ENCODE assay signal across 8 mouse cellular contexts in genomic region chr2:32587731-32588321, GRCm38 (mm10). TPM values are rescaled to one million over a fixed set of nuclear protein-coding genes. Genes with fewer than 3 reads are reported as not detected.
A peak's percentile ranks its signal among the peaks of the same experiment; 100 is the strongest.
DNase-seq lines count a peak whose midpoint lies in the region; ATAC-seq and TF ChIP-seq lines count a peak whose summit lies in the region.

No protein-coding gene starts in this region.

- H3K27me3 ChIP-seq in embryonic facial prominence, embryonic 15.5 days = peaks cover 4% of the 10 kb centered on the region; the same call in 1 of the 2 replicates
- H3K27me3 ChIP-seq in limb, embryonic 13.5 days = peaks cover 5% of the 10 kb centered on the region
- no peaks in the 10 kb centered on the region for H3K27me3 ChIP-seq in midbrain, postnatal 0 days (ENCODE audit: insufficient read depth, low read length)

- 25% methylated on average over 9 of the region's 9 CpGs for WGBS in embryonic facial prominence, embryonic 15.5 days
- WGBS in limb, embryonic 13.5 days = 17% methylated on average over 9 of the region's 9 CpGs
- whole genome bisulfite sequencing in midbrain, postnatal 0 days = 54% methylated on average over 9 of the region's 9 CpGs

- H3K4me2 ChIP-seq in embryonic facial prominence, embryonic 15.5 days (replicated peaks) = peak overlapping the region; percentile 76
- peak overlapping the region; percentile 81 for H3K4me2 ChIP-seq in limb, embryonic 13.5 days (replicated peaks)
- H3K4me2 ChIP-seq in midbrain, postnatal 0 days (ENCODE audit: low read depth, low read length, poor library complexity, severe bottlenecking) = peak overlapping the region; percentile 54

- H3K9me3 ChIP-seq in embryonic facial prominence, embryonic 15.5 days (replicated peaks) = no peaks in the 10 kb centered on the region
- no peaks in the 10 kb centered on the region for H3K9me3 ChIP-seq in limb, embryonic 13.5 days
- no peaks in the 10 kb centered on the region for H3K9me3 ChIP-seq in midbrain, postnatal 0 days (ENCODE audit: low read length)

- no peak for TF ChIP-seq CTCF in midbrain, postnatal 0 days (IDR thresholded peaks at IDR 0.05)

- no peak for ATAC-seq in embryonic facial prominence, embryonic 15.5 days (ENCODE audit: insufficient number of reproducible peaks, low FRiP score, low TSS enrichment, low read depth)
- no peak for ATAC-seq in limb, embryonic 13.5 days (ENCODE audit: low FRiP score, low read depth)
- ATAC-seq in midbrain, postnatal 0 days (ENCODE audit: low FRiP score) = no peak

- peak; percentile 56 for DNase-seq in gastrocnemius, adult 18-20 months (ENCODE audit: low spot score)
- no peak for DNase-seq in gastrocnemius, postnatal 36 days
- peak; percentile 67 to 74 for DNase-seq in heart, postnatal 10 days
- no peak for DNase-seq in midbrain, postnatal 0 days (ENCODE audit: low spot score)
- no peak for DNase-seq in ovary, postnatal 10 days (ENCODE audit: low spot score)
- DNase-seq in left cerebral cortex, adult 11 months (ENCODE audit: low spot score) = no peak

- intact Hi-C loops in gastrocnemius, postnatal 36 days (cut with DNase I) = no loop called here
- intact Hi-C loops in heart, postnatal 10 days (cut with DNase I) = loop anchor here (1.0 kb wide), 1 partner anchor 14 kb away; no protein-coding TSS in a partner anchor

- H3K9ac ChIP-seq in embryonic facial prominence, embryonic 15.5 days = peak overlapping the region; percentile 68
- H3K9ac ChIP-seq in limb, embryonic 13.5 days = peak overlapping the region; percentile 72
- peak overlapping the region; percentile 64; the same call in 1 of the 2 replicates for H3K9ac ChIP-seq in midbrain, postnatal 0 days (replicated peaks; ENCODE audit: low read length, poor library complexity, severe bottlenecking)

- H3K27ac ChIP-seq in embryonic facial prominence, embryonic 15.5 days (replicated peaks) = peak overlapping the region; percentile 65
- no peak overlapping the region for H3K27ac ChIP-seq in limb, embryonic 13.5 days
- H3K27ac ChIP-seq in midbrain, postnatal 0 days (ENCODE audit: low read depth, low read length) = no peak overlapping the region

- peaks cover 40% of the 10 kb centered on the region for H3K4me1 ChIP-seq in embryonic facial prominence, embryonic 15.5 days
- H3K4me1 ChIP-seq in limb, embryonic 13.5 days = peaks cover 40% of the 10 kb centered on the region
- H3K4me1 ChIP-seq in midbrain, postnatal 0 days (ENCODE audit: insufficient read depth, low read length) = peaks cover 16% of the 10 kb centered on the region

- 0 out of 2 replicates have a peak, but pooled peaks cover 7% of the 10 kb centered on the region for H3K36me3 ChIP-seq in embryonic facial prominence, embryonic 15.5 days
- H3K36me3 ChIP-seq in limb, embryonic 13.5 days = peaks cover 13% of the 10 kb centered on the region; the same call in 1 of the 2 replicates
- H3K36me3 ChIP-seq in midbrain, postnatal 0 days (ENCODE audit: insufficient read depth, low read length) = peaks cover 11% of the 10 kb centered on the region; the same call in 1 of the 2 replicates

- peak overlapping the region; percentile 64 for H3K4me3 ChIP-seq in embryonic facial prominence, embryonic 15.5 days (replicated peaks)
- peak overlapping the region; percentile 62 for H3K4me3 ChIP-seq in limb, embryonic 13.5 days
- peak overlapping the region; percentile 61 for H3K4me3 ChIP-seq in midbrain, postnatal 0 days (ENCODE audit: low read depth, low read length)

RNA-seq across cellular contexts. Expression of gene St6galnac4, which starts 0.9 kb away (rescaled TPM):
- total RNA-seq in gastrocnemius, adult 18-20 months (2021) = 10 to 100 TPM; 13.5 to 19.8 TPM
- total RNA-seq in gastrocnemius, postnatal 36 days (2021) = 10 to 100 TPM; 14.1 to 21.7 TPM
- 34.8 and 36.5 TPM in 2 replicates for polyA plus RNA-seq in embryonic facial prominence, embryonic 15.5 days (2015; fragmentation: Nextera tagmentation; extraction: Ambion mirVana)
- 10 to 100 TPM; 29.3 to 31.8 TPM for total RNA-seq in heart, postnatal 10 days (2021)
- polyA plus RNA-seq in limb, embryonic 13.5 days (2015; fragmentation: Nextera tagmentation; extraction: Ambion mirVana) = 37.2 and 39.5 TPM in 2 replicates
- total RNA-seq in midbrain, postnatal 0 days (2014; rRNA removed) = 50.9 and 51.1 TPM in 2 replicates
- 38.0 and 38.6 TPM in 2 replicates for polyA plus RNA-seq in midbrain, postnatal 0 days (2015; fragmentation: Nextera tagmentation; extraction: Ambion mirVana)

RNA-seq across cellular contexts. Expression of gene St6galnac6, which starts 11.7 kb away (rescaled TPM):
- total RNA-seq in gastrocnemius, adult 18-20 months (2021) = 10 to 100 TPM; 47.0 to 52.2 TPM
- total RNA-seq in gastrocnemius, postnatal 36 days (2021) = 10 to 100 TPM; 34.9 to 46.5 TPM
- polyA plus RNA-seq in embryonic facial prominence, embryonic 15.5 days (2015; fragmentation: Nextera tagmentation; extraction: Ambion mirVana) = 26.9 and 27.7 TPM in 2 replicates
- total RNA-seq in heart, postnatal 10 days (2021) = 100 to 1,000 TPM in 1 of 2 experiments, 10 to 100 TPM in 1; 87.9 to 103 TPM
- 29.5 and 29.7 TPM in 2 replicates for polyA plus RNA-seq in limb, embryonic 13.5 days (2015; fragmentation: Nextera tagmentation; extraction: Ambion mirVana)
- 113 and 166 TPM in 2 replicates for total RNA-seq in midbrain, postnatal 0 days (2014; rRNA removed)
- 42.1 and 45.2 TPM in 2 replicates for polyA plus RNA-seq in midbrain, postnatal 0 days (2015; fragmentation: Nextera tagmentation; extraction: Ambion mirVana)

RNA-seq across cellular contexts. Expression of gene 9430097D07Rik, which starts 12.3 kb away (rescaled TPM):
- not detected for total RNA-seq in gastrocnemius, adult 18-20 months (2021)
- not detected for total RNA-seq in gastrocnemius, postnatal 36 days (2021)
- 0.11 and 0.12 TPM in 2 replicates for polyA plus RNA-seq in embryonic facial prominence, embryonic 15.5 days (2015; fragmentation: Nextera tagmentation; extraction: Ambion mirVana)
- not detected for total RNA-seq in heart, postnatal 10 days (2021)
- 0.19 and 0.23 TPM in 2 replicates for polyA plus RNA-seq in limb, embryonic 13.5 days (2015; fragmentation: Nextera tagmentation; extraction: Ambion mirVana)
- total RNA-seq in midbrain, postnatal 0 days (2014; rRNA removed) = 0.16 and 0.33 TPM in 2 replicates
- polyA plus RNA-seq in midbrain, postnatal 0 days (2015; fragmentation: Nextera tagmentation; extraction: Ambion mirVana) = 0.69 and 0.82 TPM in 2 replicates

RNA-seq across cellular contexts. Expression of gene Pip5kl1, which starts 13.2 kb away (rescaled TPM):
- not detected for total RNA-seq in gastrocnemius, adult 18-20 months (2021)
- total RNA-seq in gastrocnemius, postnatal 36 days (2021) = not detected
- 0.53 and 0.94 TPM in 2 replicates for polyA plus RNA-seq in embryonic facial prominence, embryonic 15.5 days (2015; fragmentation: Nextera tagmentation; extraction: Ambion mirVana)
- total RNA-seq in heart, postnatal 10 days (2021) = not detected
- polyA plus RNA-seq in limb, embryonic 13.5 days (2015; fragmentation: Nextera tagmentation; extraction: Ambion mirVana) = 1.8 and 2.5 TPM in 2 replicates
- total RNA-seq in midbrain, postnatal 0 days (2014; rRNA removed) = 19.3 and 20.0 TPM in 2 replicates
- 16.5 and 26.5 TPM in 2 replicates for polyA plus RNA-seq in midbrain, postnatal 0 days (2015; fragmentation: Nextera tagmentation; extraction: Ambion mirVana)

RNA-seq across cellular contexts. Expression of gene Dpm2, which starts 17.2 kb away (rescaled TPM):
- 10 to 100 TPM; 11.7 to 12.6 TPM for total RNA-seq in gastrocnemius, adult 18-20 months (2021)
- total RNA-seq in gastrocnemius, postnatal 36 days (2021) = 10 to 100 TPM; 10.3 to 11.0 TPM
- polyA plus RNA-seq in embryonic facial prominence, embryonic 15.5 days (2015; fragmentation: Nextera tagmentation; extraction: Ambion mirVana) = 113 and 119 TPM in 2 replicates
- 10 to 100 TPM; 31.2 to 32.6 TPM for total RNA-seq in heart, postnatal 10 days (2021)
- polyA plus RNA-seq in limb, embryonic 13.5 days (2015; fragmentation: Nextera tagmentation; extraction: Ambion mirVana) = 111 and 118 TPM in 2 replicates
- 70.0 and 73.3 TPM in 2 replicates for total RNA-seq in midbrain, postnatal 0 days (2014; rRNA removed)
- 135 and 143 TPM in 2 replicates for polyA plus RNA-seq in midbrain, postnatal 0 days (2015; fragmentation: Nextera tagmentation; extraction: Ambion mirVana)

Comparison
In these comparisons a context has a peak if more than half of its experiments do, and no peak if none do; other contexts are left out.
1. DNase-seq: peak in gastrocnemius, adult 18-20 months (single experiment) and heart, postnatal 10 days (2 of 2); none in gastrocnemius, postnatal 36 days (0 of 2), midbrain, postnatal 0 days (single experiment), ovary, postnatal 10 days (single experiment) and left cerebral cortex, adult 11 months (single experiment).
2. Peak in every context shown above with its lines, with median percentiles within 50 percentile points of each other: H3K4me2 ChIP-seq, H3K4me3 ChIP-seq and H3K9ac ChIP-seq.